Mouse (Mus musculus): Measurements from ENCODE around the gene Ctbs.

Ctbs gene

GRCm38 (mm10) chr3:146433681-146434350 lies 15.8 kb upstream of the Ctbs start:
- DNase-seq: peak in 1 of 2 experiments; percentile 26

GRCm38 (mm10) chr3:146434686-146435085 lies 14.9 kb upstream of the Ctbs start:
- no peak for DNase-seq

GRCm38 (mm10) chr3:146435533-146435932 lies 14.1 kb upstream of the Ctbs start:
- no peak for DNase-seq

- no peak for DNase-seq
Measured at GRCm38 (mm10) chr3:146436114-146436513, 13.5 kb upstream of the Ctbs start.

GRCm38 (mm10) chr3:146440011-146440410 lies 9.6 kb upstream of the Ctbs start:
- DNase-seq: no peak

GRCm38 (mm10) chr3:146440422-146440821 lies 9.2 kb upstream of the Ctbs start:
- no peak for DNase-seq

- DNase-seq: no peak
Measured at GRCm38 (mm10) chr3:146442484-146442883, 7.1 kb upstream of the Ctbs start.

GRCm38 (mm10) chr3:146442936-146443335 lies 6.7 kb upstream of the Ctbs start:
- peak; percentile 69 to 83 for DNase-seq

GRCm38 (mm10) chr3:146443380-146443779 lies 6.2 kb upstream of the Ctbs start:
- peak; percentile 59 to 74 for DNase-seq

- no peak for DNase-seq
Measured at GRCm38 (mm10) chr3:146444880-146445279, 4.7 kb upstream of the Ctbs start.

GRCm38 (mm10) chr3:146447156-146447555 lies 2.4 kb upstream of the Ctbs start:
- DNase-seq: no peak

GRCm38 (mm10) chr3:146447598-146447997 lies 2.0 kb upstream of the Ctbs start:
- DNase-seq: no peak

GRCm38 (mm10) chr3:146448372-146448771 lies 1.2 kb upstream of the Ctbs start:
- DNase-seq: no peak

GRCm38 (mm10) chr3:146448969-146449368 lies 626 bp upstream of the Ctbs start:
- peak; percentile 37 to 59 for DNase-seq

- peak; percentile 97 to 98 for DNase-seq
Measured at GRCm38 (mm10) chr3:146450371-146450841, 811 bp downstream of the Ctbs start.

- DNase-seq: no peak
Measured at GRCm38 (mm10) chr3:146451375-146451774, 1.8 kb downstream of the Ctbs start.

- no peak for DNase-seq
Measured at GRCm38 (mm10) chr3:146462939-146463338, 13.3 kb downstream of the Ctbs start.

GRCm38 (mm10) chr3:146469226-146469625 lies 19.6 kb downstream of the Ctbs start:
- no peak for DNase-seq

GRCm38 (mm10) chr3:146472657-146473056 lies 23.1 kb downstream of the Ctbs start:
- no peak for DNase-seq

GRCm38 (mm10) chr3:146473741-146474140 lies 24.1 kb downstream of the Ctbs start:
- no peak for DNase-seq

- DNase-seq: peak in 1 of 2 experiments; percentile 17
Measured at GRCm38 (mm10) chr3:146474428-146474827, 24.8 kb downstream of the Ctbs start.

- DNase-seq: no peak
Measured at GRCm38 (mm10) chr3:146482044-146482443, 32.4 kb downstream of the Ctbs start.

GRCm38 (mm10) chr3:146486464-146486863 lies 36.9 kb downstream of the Ctbs start:
- DNase-seq: no peak

- DNase-seq: no peak
Measured at GRCm38 (mm10) chr3:146494941-146495340, 45.3 kb downstream of the Ctbs start.

- DNase-seq: no peak
Measured at GRCm38 (mm10) chr3:146498989-146499388, 49.4 kb downstream of the Ctbs start.
